Mouse (Mus musculus) spleen, adult 2 months (tissue): ENCODE measurements around the gene Pml.

Source experiments
- CTCF ChIP-seq: fragments of 200-500 bp; IDR thresholded peaks from 2 replicates; pipeline ENCODE4 v1.5.1; 2011; ENCODE audit warnings: mild to moderate bottlenecking, inconsistent platforms; ENCODE audit not compliant: insufficient read depth, insufficient read length, insufficient replicate concordance; ENCODE audit errors: extremely low read depth
- POLR2A ChIP-seq: fragments of 200-500 bp; IDR thresholded peaks from 2 replicates; pipeline ENCODE4 v1.6.1; 2011; ENCODE audit warnings: low read depth, low read length, inconsistent platforms

- no peak for TF ChIP-seq CTCF
- no peak for TF ChIP-seq POLR2A
Measured at GRCm38 (mm10) chr9:58266571-58267011, 17.0 kb upstream of the Pml start.
